Mouse (Mus musculus): ENCODE results near the gene Lyl1. TPM values are rescaled to one million over a fixed set of nuclear protein-coding genes. Genes with fewer than 3 reads are reported as not detected.

Gene Lyl1
- polyA plus RNA-seq, 1 experiment from 2014 or later: 4.4 TPM

DNA sequence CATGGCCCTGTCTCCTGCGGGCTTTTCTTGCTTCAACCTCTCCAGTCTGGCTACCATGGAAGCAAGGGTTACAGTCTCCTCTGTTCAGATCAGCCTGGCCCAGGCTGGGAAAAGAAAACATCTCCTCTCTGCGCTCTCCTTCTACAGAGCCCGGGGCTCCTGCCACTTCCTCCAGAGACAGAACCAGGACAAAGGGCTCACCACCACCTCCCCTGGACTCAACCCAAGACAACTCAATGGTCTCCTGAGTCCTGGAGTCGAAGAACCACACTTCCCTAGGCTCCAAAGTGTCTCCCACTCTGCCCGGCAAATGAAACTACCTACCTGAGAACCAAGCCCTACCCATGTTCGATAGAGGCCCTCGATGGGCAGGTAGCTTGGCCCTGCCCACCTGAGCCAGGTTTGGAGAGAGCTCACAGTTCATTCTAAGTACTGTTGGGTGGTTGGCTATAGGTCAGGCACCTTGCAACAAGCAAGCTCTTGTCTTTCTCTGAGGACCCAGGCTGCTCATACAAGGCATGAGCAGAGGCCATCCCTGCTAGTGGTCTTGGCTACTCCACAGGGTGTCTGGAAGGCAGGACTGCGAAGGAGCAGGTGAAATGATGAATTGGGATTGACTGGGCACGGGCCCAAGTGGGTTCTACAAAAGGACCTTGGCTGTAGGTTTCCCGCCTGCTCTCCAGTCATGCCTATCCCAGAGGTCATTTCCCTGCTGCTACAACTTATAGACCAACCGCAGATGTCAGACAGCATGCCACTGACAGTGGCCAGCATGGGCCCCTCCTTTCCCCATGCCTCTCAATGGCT is 30.3 kb downstream of the Lyl1 start:
- 70% methylated on average over 11 of the region's 11 CpGs for WGBS
- Histone ChIP-seq H3K27me3 (replicated peaks) (peaks cover 42% of the 10 kb centered on the region), H3K9ac (no peak overlapping the region), H3K4me3 (no peak overlapping the region), H3K36me3 (peaks cover 2% of the 10 kb centered on the region; the same call in 1 of the 2 replicates), H3K27ac (0 out of 2 replicates have a peak overlapping the region, but pooled peaks have one; percentile 57), H3K9me3 (no peaks in the 10 kb centered on the region), H3K4me2 (replicated peaks) (no peak overlapping the region), H3K4me1 (peaks cover 53% of the 10 kb centered on the region)
- no peak for ATAC-seq (ENCODE audit: low FRiP score, low read depth)

DNA sequence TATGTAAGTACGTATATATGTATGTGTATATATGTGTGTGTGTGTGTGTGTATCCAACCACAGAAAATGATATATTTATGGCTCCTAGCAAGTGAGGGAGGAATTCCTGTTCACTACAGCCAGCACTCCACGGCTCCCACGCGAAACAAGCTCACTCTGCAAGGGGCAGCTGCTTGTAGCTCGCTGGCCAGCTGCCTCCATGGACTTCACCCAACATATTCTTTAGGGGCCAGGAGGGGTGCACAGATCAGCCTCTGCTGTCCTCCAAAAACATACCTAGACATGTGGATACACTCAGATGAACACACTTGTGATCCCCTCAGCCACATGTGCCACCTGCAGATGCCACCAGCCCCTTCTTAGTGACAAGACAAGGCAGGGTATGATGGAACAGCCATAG is 31.3 kb downstream of the Lyl1 start:
- peaks cover 55% of the 10 kb centered on the region for H3K4me1 ChIP-seq
- H3K36me3 ChIP-seq: no peaks in the 10 kb centered on the region
- WGBS: 77% methylated on average over 5 of the region's 5 CpGs
- H3K4me2 ChIP-seq (replicated peaks): no peak overlapping the region
- H3K4me3 ChIP-seq: no peak overlapping the region
- H3K9ac ChIP-seq: no peak overlapping the region; the same call in 1 of the 2 replicates
- H3K27me3 ChIP-seq (replicated peaks): peaks cover 51% of the 10 kb centered on the region
- no peaks in the 10 kb centered on the region for H3K9me3 ChIP-seq
- ATAC-seq (ENCODE audit: low FRiP score, low read depth): no peak
- no peak overlapping the region for H3K27ac ChIP-seq

DNA sequence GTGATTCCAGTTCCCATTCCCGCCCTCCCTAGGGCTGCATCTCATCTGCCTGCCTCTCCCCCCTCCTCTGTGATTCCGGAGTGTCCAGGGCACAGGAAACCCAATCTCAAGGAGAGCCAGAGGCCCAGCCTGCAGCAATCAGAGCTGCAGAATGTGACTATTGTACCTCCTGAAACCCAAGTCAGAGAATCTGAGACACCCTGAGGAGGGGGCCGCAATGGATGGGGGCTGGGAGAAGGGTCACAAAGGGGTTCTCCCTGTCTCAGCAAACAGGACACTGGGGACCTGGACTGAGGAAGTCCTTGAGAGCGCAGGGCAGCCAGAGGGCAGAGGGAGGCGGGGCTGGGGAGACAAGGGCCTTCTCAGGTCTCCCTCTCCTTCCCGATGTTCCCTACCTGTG is 31.7 kb downstream of the Lyl1 start:
- H3K9me3 ChIP-seq: no peaks in the 10 kb centered on the region
- no peaks in the 10 kb centered on the region for H3K36me3 ChIP-seq
- no peak overlapping the region for H3K27ac ChIP-seq
- WGBS: 50% methylated on average over 6 of the region's 6 CpGs
- no peak overlapping the region for H3K4me2 ChIP-seq (replicated peaks)
- no peak for ATAC-seq (ENCODE audit: low FRiP score, low read depth)
- H3K4me3 ChIP-seq: no peak overlapping the region
- no peak overlapping the region; the same call in 1 of the 2 replicates for H3K9ac ChIP-seq
- H3K27me3 ChIP-seq (replicated peaks): peaks cover 55% of the 10 kb centered on the region
- peaks cover 55% of the 10 kb centered on the region for H3K4me1 ChIP-seq

DNA sequence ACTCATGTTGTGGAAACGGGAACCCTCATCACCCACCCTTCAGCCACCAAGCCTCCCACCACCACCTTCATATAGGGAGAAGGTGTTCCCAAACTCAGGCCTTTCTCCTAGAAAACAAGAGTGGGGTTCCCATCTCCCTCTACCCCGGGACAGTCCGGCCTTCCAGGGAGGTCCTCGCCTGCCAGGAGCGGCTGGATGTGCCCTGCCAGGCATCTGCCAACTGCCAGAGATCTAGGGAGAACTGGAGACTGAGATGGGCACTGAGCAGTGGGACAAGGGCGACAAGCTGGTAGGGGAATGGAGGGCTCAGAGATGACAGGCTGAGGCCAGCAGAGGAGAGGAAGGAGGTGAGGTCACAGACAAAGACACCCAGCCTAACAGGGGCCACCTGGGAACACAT is 32.7 kb downstream of the Lyl1 start:
- peaks cover 55% of the 10 kb centered on the region for H3K4me1 ChIP-seq
- no peak overlapping the region for H3K4me3 ChIP-seq
- no peaks in the 10 kb centered on the region for H3K9me3 ChIP-seq
- H3K27me3 ChIP-seq (replicated peaks): peaks cover 61% of the 10 kb centered on the region
- H3K4me2 ChIP-seq (replicated peaks): no peak overlapping the region
- ATAC-seq (ENCODE audit: low FRiP score, low read depth): no peak
- H3K27ac ChIP-seq: no peak overlapping the region
- 89% methylated on average over 6 of the region's 6 CpGs for WGBS
- no peaks in the 10 kb centered on the region for H3K36me3 ChIP-seq
- H3K9ac ChIP-seq: no peak overlapping the region

DNA sequence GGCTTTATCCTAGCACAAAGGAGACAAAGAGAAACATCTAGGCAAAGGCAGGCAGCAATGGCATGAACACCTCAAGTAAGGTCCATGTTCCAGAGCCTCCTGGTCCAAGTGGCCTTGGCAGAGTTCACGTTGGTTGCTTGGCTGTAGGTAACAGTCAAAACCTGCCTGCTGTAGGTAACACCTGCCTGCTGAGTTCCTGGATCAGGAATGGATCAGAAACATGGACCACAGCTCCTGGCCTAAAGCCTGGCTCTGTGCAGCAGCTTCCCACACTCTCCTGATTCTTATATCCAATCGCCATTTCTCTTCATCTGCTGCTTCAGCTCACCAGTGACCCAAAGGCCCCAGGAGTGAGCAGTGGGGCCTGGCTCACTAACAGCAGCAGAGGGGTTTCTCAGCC is 33.4 kb downstream of the Lyl1 start:
- peaks cover 62% of the 10 kb centered on the region for H3K4me1 ChIP-seq
- no peak overlapping the region for H3K4me3 ChIP-seq
- H3K9ac ChIP-seq: no peak overlapping the region
- H3K9me3 ChIP-seq: no peaks in the 10 kb centered on the region
- no peak overlapping the region for H3K4me2 ChIP-seq (replicated peaks)
- 88% methylated on average over 2 of the region's 2 CpGs for WGBS
- H3K36me3 ChIP-seq: no peaks in the 10 kb centered on the region
- peaks cover 68% of the 10 kb centered on the region for H3K27me3 ChIP-seq (replicated peaks)
- H3K27ac ChIP-seq: no peak overlapping the region
- no peak for ATAC-seq (ENCODE audit: low FRiP score, low read depth)

DNA sequence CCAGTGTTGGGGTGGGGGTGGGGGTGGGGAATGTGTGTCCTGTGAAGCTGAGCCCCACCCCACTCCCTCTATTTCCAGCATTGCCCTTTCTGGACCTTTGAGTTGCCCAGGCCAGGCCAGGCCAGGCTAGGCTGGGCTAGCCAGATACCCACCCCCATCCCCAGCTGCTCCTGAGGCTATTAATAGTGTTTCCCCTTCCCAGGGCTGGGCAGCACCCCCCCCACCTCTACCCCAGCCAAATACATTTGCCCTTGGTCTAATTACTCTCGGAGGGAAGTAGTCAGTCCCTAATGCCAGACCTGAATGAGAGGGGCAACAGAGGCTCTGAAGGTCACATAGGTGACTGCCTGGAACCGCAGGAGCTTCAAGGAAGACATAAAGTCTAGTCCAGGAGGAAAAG is 34.3 kb downstream of the Lyl1 start:
- Histone ChIP-seq H3K4me1 (peaks cover 66% of the 10 kb centered on the region), H3K9ac (no peak overlapping the region), H3K4me3 (no peak overlapping the region), H3K27me3 (replicated peaks) (peaks cover 77% of the 10 kb centered on the region), H3K9me3 (no peaks in the 10 kb centered on the region), H3K4me2 (replicated peaks) (no peak overlapping the region), H3K36me3 (no peaks in the 10 kb centered on the region), H3K27ac (no peak overlapping the region)
- WGBS: 55% methylated on average over 2 of the region's 2 CpGs
- ATAC-seq (ENCODE audit: low FRiP score, low read depth): no peak

DNA sequence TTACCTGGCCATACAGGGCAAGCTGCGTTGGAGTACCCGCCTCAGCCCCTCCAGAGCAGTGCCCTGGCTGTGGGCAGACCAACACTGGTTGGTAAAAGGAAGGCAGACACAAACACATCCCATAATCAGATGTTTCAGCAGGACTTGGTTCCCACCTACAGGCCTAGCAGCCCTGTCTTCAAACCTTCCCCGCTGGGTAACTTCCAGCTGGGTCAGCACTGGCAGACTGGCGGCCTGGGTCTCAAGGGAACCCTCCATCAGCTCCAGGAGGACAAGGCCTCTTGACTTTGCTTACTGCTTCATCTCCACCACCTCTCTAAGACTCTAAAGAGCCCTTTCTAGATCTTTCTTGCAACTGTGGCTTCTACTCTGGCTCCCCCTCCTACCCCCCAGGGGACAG is 35.3 kb downstream of the Lyl1 start:
- Histone ChIP-seq H3K4me2 (replicated peaks) (no peak overlapping the region), H3K9ac (no peak overlapping the region), H3K9me3 (no peaks in the 10 kb centered on the region), H3K4me3 (no peak overlapping the region), H3K4me1 (peaks cover 63% of the 10 kb centered on the region), H3K27me3 (replicated peaks) (peaks cover 87% of the 10 kb centered on the region), H3K36me3 (no peaks in the 10 kb centered on the region), H3K27ac (no peak overlapping the region)
- WGBS: 79% methylated on average over 4 of the region's 4 CpGs
- no peak for ATAC-seq (ENCODE audit: low FRiP score, low read depth)

DNA sequence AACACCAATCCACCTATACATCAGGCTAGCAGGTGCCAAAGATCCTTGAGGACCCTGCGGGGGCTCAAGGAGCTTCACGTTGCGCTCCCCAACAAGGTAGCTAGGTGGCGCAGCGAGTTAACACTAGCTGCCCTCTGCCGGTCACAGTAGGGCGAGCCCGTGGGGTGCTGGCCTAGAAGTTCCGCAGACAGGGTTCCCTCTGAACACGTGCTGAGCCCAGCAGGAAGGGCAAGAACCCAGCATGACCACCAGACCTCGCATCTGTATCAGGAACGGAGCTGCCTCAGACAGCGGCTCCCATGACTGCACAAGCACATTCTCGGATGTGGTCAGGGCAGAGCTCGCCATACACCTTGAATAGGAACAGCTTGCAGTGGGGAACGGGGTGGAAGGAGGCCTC is 36.4 kb downstream of the Lyl1 start:
- WGBS: 2% methylated on average over 16 of the region's 16 CpGs
- 0 out of 2 replicates have a peak, but pooled peaks have one; percentile 35 for ATAC-seq (ENCODE audit: low FRiP score, low read depth)
- Histone ChIP-seq H3K36me3 (no peaks in the 10 kb centered on the region; the same call in 1 of the 2 replicates), H3K27ac (no peak overlapping the region), H3K4me1 (peaks cover 63% of the 10 kb centered on the region), H3K9me3 (no peaks in the 10 kb centered on the region), H3K4me2 (replicated peaks) (peak overlapping the region; percentile 32), H3K27me3 (replicated peaks) (peaks cover 90% of the 10 kb centered on the region), H3K4me3 (no peak overlapping the region), H3K9ac (no peak overlapping the region)

DNA sequence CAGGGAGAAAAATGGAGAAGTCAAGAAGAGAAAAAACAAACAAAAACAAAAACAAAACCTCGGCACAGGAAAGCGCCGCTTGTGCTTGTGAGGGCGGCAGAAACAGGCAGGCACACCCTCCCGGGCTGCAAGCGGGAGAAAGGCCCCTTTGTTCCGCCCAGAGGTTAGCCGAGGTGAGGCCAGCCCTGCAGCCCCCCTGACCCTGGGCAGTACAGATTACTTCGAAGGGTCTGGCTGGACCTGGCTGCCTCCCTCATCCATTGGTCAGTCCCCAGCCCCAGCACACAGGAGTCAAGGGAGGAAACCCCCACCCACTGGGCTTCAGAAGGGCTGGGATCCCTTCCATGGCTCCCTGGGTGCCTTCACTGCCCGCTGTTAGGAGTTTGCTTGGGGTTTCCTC is 37.0 kb downstream of the Lyl1 start:
- 4% methylated on average over 10 of the region's 10 CpGs for WGBS
- H3K9ac ChIP-seq: 0 out of 2 replicates have a peak overlapping the region, but pooled peaks have one; percentile 17
- H3K27me3 ChIP-seq (replicated peaks): peaks cover 86% of the 10 kb centered on the region
- ATAC-seq (ENCODE audit: low FRiP score, low read depth): no peak
- peak overlapping the region; percentile 32 for H3K4me2 ChIP-seq (replicated peaks)
- H3K36me3 ChIP-seq: no peaks in the 10 kb centered on the region; the same call in 1 of the 2 replicates
- H3K4me3 ChIP-seq: no peak overlapping the region
- H3K27ac ChIP-seq: no peak overlapping the region
- H3K9me3 ChIP-seq: no peaks in the 10 kb centered on the region
- peaks cover 63% of the 10 kb centered on the region for H3K4me1 ChIP-seq

DNA sequence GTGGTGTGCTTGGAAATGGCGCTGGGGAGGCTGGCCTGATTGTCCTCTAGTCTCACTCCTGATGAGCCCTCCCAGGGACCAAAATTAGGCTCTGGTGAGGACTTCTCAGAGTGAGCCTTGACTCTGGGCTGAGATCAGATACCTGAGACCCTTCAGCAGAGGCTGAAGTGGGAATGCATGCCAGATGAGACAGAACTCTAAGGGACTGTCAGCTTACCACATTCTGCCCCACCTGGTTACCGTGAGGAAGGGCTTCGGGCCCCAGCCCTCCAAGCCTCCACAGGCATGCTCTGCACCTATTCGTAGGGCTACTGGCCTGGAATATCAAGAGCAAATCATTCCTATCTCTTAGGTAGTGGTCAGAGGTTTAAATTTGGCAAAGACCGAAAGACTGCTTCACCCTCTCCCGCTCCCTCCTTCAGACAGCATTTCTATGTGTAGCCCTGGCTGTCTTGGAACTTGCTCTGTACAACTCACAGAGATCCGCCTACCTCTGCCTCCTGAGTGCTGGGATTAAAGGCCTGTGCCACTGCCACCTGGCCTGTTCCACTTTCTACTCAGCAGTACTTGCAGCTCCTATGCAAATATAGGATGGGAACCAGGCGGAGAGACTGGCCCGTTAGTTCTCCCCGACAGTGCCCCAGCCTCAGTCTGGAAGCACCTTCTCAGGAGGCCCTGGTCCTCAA is 37.6 kb downstream of the Lyl1 start:
- H3K27me3 ChIP-seq (replicated peaks): peaks cover 90% of the 10 kb centered on the region
- no peak overlapping the region for H3K27ac ChIP-seq
- H3K4me3 ChIP-seq: no peak overlapping the region
- no peak for ATAC-seq (ENCODE audit: low FRiP score, low read depth)
- peaks cover 67% of the 10 kb centered on the region for H3K4me1 ChIP-seq
- H3K9ac ChIP-seq: peak overlapping the region; percentile 17; the same call in 1 of the 2 replicates
- peak overlapping the region; percentile 32; the same call in 1 of the 2 replicates for H3K4me2 ChIP-seq (replicated peaks)
- 38% methylated on average over 10 of the region's 10 CpGs for WGBS
- H3K9me3 ChIP-seq: no peaks in the 10 kb centered on the region
- no peaks in the 10 kb centered on the region; the same call in 1 of the 2 replicates for H3K36me3 ChIP-seq

DNA sequence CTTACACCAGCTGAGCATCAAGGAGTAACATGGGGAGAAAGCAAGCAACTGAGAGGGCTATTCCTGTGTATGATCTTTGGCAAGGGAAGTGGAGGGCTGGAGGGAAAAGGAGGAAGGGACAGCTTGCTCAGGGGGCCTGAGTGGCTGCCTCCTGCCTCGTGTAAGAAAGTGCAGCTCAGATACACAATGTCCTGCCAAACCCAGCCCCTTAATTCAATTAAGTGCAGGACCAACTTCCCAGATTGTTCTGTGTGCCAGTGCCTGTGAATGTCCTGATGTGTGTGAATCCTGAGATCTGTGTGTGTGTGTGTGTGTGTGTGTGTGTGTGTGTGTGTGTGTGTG is 38.1 kb downstream of the Lyl1 start:
- H3K9me3 ChIP-seq: no peaks in the 10 kb centered on the region
- WGBS: 0% methylated on average over 1 of the region's 1 CpGs
- ATAC-seq (ENCODE audit: low FRiP score, low read depth): no peak
- H3K36me3 ChIP-seq: no peaks in the 10 kb centered on the region; the same call in 1 of the 2 replicates
- H3K4me2 ChIP-seq (replicated peaks): no peak overlapping the region
- peaks cover 72% of the 10 kb centered on the region for H3K4me1 ChIP-seq
- peaks cover 93% of the 10 kb centered on the region for H3K27me3 ChIP-seq (replicated peaks)
- H3K27ac ChIP-seq: no peak overlapping the region
- H3K4me3 ChIP-seq: no peak overlapping the region
- H3K9ac ChIP-seq: peak overlapping the region; percentile 10; the same call in 1 of the 2 replicates

Measured in neural tube, embryonic 12.5 days (tissue).